10 mouse cellular contexts compared by ENCODE assay signal in the genomic region with DNA sequence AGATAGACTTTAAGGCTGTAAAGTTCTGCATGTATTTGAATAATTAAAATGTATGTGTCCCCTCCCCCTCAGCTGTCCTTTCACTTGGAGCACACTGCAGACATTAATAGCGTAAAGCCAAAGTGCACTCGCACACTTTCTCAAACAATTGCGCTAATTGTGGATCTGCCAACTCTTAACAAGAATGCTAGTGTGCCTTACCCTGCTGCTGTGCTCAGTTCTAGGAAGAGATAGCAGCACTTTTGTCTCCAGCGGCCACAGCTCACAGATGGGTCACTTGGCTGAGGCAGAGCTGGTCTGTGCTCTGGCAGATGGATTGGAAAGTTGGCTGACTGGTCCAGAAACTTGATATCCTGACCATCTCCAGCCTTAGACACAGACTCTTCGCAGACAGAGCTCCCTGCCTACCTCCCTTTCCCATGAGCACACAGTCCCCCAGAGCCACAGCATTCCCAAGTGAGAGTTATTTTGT. TPM values are rescaled to one million over a fixed set of nuclear protein-coding genes. Genes with fewer than 3 reads are reported as not detected.
DNase-seq lines count a peak whose midpoint lies in the region; ATAC-seq lines count a peak whose summit lies in the region.
"Had no signal": no experiment of that assay in that cellular context is flagged by ENCODE, and none has a peak within 500 bp of the region (broad histone marks: within the 10 kb centered on the region; RNA-seq: fewer than 3 reads in every experiment).

No protein-coding gene starts in this region.

- intact Hi-C loops in heart, postnatal 10 days (cut with DNase I) = loop anchor here (5.0 kb wide), 1 partner anchor 1006 kb away; no protein-coding TSS in a partner anchor

- H3K4me3 ChIP-seq in embryonic facial prominence, embryonic 14.5 days (ENCODE audit: low read depth, low read length) = no peak overlapping the region
- no peak overlapping the region for H3K4me3 ChIP-seq in embryonic facial prominence, embryonic 10.5 days
- H3K4me3 ChIP-seq in midbrain, embryonic 14.5 days (replicated peaks; ENCODE audit: low read depth, low read length) = no peak overlapping the region
- H3K4me3 ChIP-seq in midbrain, embryonic 10.5 days = no peak overlapping the region
- H3K4me3 ChIP-seq in limb, embryonic 11.5 days (ENCODE audit: low read depth, low read length) = no peak overlapping the region

- 80% methylated on average over 5 of the region's 5 CpGs for WGBS in embryonic facial prominence, embryonic 14.5 days
- WGBS in embryonic facial prominence, embryonic 10.5 days = 80% methylated on average over 5 of the region's 5 CpGs
- 80% methylated on average over 5 of the region's 5 CpGs for WGBS in midbrain, embryonic 14.5 days
- WGBS in midbrain, embryonic 10.5 days = 91% methylated on average over 5 of the region's 5 CpGs
- WGBS in limb, embryonic 11.5 days = 79% methylated on average over 5 of the region's 5 CpGs

- peak; percentile 16 for DNase-seq in embryonic facial prominence, embryonic 14.5 days (ENCODE audit: low spot score)
- DNase-seq in embryonic facial prominence, embryonic 10.5 days (ENCODE audit: low spot score) = no peak
- DNase-seq in midbrain, embryonic 14.5 days = peak; percentile 8
- DNase-seq in midbrain, embryonic 10.5 days (ENCODE audit: low spot score) = no peak
- peak; percentile 16 to 29 for DNase-seq in heart, postnatal 10 days
- peak; percentile 22 for DNase-seq in limb, embryonic 11.5 days (ENCODE audit: low spot score)
- no peak for DNase-seq in ovary, postnatal 14 days (ENCODE audit: low spot score)
- DNase-seq: spleen, adult 18-20 months had no signal

- no peaks in the 10 kb centered on the region for H3K9me3 ChIP-seq in embryonic facial prominence, embryonic 14.5 days (ENCODE audit: control insufficient read depth, low read length)
- H3K9me3 ChIP-seq in embryonic facial prominence, embryonic 10.5 days = no peaks in the 10 kb centered on the region
- no peaks in the 10 kb centered on the region for H3K9me3 ChIP-seq in midbrain, embryonic 14.5 days (ENCODE audit: control insufficient read depth, low read length)
- H3K9me3 ChIP-seq in midbrain, embryonic 10.5 days (replicated peaks) = no peaks in the 10 kb centered on the region
- no peaks in the 10 kb centered on the region for H3K9me3 ChIP-seq in limb, embryonic 11.5 days (ENCODE audit: control insufficient read depth, low read length)

- H3K36me3 ChIP-seq in embryonic facial prominence, embryonic 14.5 days (ENCODE audit: control insufficient read depth, insufficient read depth, low read length) = no peaks in the 10 kb centered on the region
- H3K36me3 ChIP-seq in embryonic facial prominence, embryonic 10.5 days (replicated peaks) = no peaks in the 10 kb centered on the region
- H3K36me3 ChIP-seq in midbrain, embryonic 14.5 days (ENCODE audit: control insufficient read depth, insufficient read depth, low read length) = no peaks in the 10 kb centered on the region
- H3K36me3 ChIP-seq in midbrain, embryonic 10.5 days = no peaks in the 10 kb centered on the region
- no peaks in the 10 kb centered on the region for H3K36me3 ChIP-seq in limb, embryonic 11.5 days (ENCODE audit: control insufficient read depth, insufficient read depth, low read length)

- no peak overlapping the region for H3K27ac ChIP-seq in embryonic facial prominence, embryonic 14.5 days (replicated peaks; ENCODE audit: low read depth, low read length)
- no peak overlapping the region for H3K27ac ChIP-seq in embryonic facial prominence, embryonic 10.5 days (replicated peaks)
- no peak overlapping the region for H3K27ac ChIP-seq in midbrain, embryonic 14.5 days (replicated peaks; ENCODE audit: low read depth, low read length)
- H3K27ac ChIP-seq in midbrain, embryonic 10.5 days (replicated peaks) = no peak overlapping the region
- no peak overlapping the region for H3K27ac ChIP-seq in limb, embryonic 11.5 days (replicated peaks; ENCODE audit: low read depth, low read length)

- no peaks in the 10 kb centered on the region for H3K27me3 ChIP-seq in embryonic facial prominence, embryonic 14.5 days (replicated peaks; ENCODE audit: control insufficient read depth, insufficient read depth, low read length)
- no peaks in the 10 kb centered on the region for H3K27me3 ChIP-seq in embryonic facial prominence, embryonic 10.5 days (replicated peaks; ENCODE audit: low read depth, poor library complexity, severe bottlenecking)
- no peaks in the 10 kb centered on the region for H3K27me3 ChIP-seq in midbrain, embryonic 14.5 days (ENCODE audit: control insufficient read depth, insufficient read depth, low read length)
- H3K27me3 ChIP-seq in midbrain, embryonic 10.5 days (ENCODE audit: low read depth, poor library complexity, severe bottlenecking) = no peaks in the 10 kb centered on the region
- H3K27me3 ChIP-seq in limb, embryonic 11.5 days (ENCODE audit: control insufficient read depth, insufficient read depth, low read length) = no peaks in the 10 kb centered on the region

- ATAC-seq in embryonic facial prominence, embryonic 14.5 days (ENCODE audit: low read depth) = no peak
- ATAC-seq in midbrain, embryonic 14.5 days (ENCODE audit: low FRiP score, low TSS enrichment) = no peak
- no peak for ATAC-seq in limb, embryonic 11.5 days (ENCODE audit: insufficient number of reproducible peaks, low FRiP score, low TSS enrichment, low read depth)
- no peak for ATAC-seq in erythroblast, adult 5-6 weeks (replicated peaks; ENCODE audit: low FRiP score, poor library complexity, severe bottlenecking)

- no peaks in the 10 kb centered on the region for H3K4me1 ChIP-seq in embryonic facial prominence, embryonic 14.5 days (ENCODE audit: control insufficient read depth, insufficient read depth, low read length)
- H3K4me1 ChIP-seq in embryonic facial prominence, embryonic 10.5 days = peaks cover 14% of the 10 kb centered on the region
- no peaks in the 10 kb centered on the region for H3K4me1 ChIP-seq in midbrain, embryonic 14.5 days (ENCODE audit: control insufficient read depth, insufficient read depth, low read length)
- peaks cover 10% of the 10 kb centered on the region for H3K4me1 ChIP-seq in midbrain, embryonic 10.5 days
- peaks cover 7% of the 10 kb centered on the region; the same call in 1 of the 2 replicates for H3K4me1 ChIP-seq in limb, embryonic 11.5 days (ENCODE audit: control insufficient read depth, insufficient read depth, low read length)

- no peak overlapping the region for H3K4me2 ChIP-seq in embryonic facial prominence, embryonic 14.5 days (ENCODE audit: low read depth, low read length)
- H3K4me2 ChIP-seq in midbrain, embryonic 14.5 days (ENCODE audit: low read length) = no peak overlapping the region
- no peak overlapping the region for H3K4me2 ChIP-seq in limb, embryonic 11.5 days (ENCODE audit: low read depth, severe bottlenecking)

- H3K9ac ChIP-seq in embryonic facial prominence, embryonic 14.5 days (ENCODE audit: low read depth, low read length) = no peak overlapping the region
- H3K9ac ChIP-seq in midbrain, embryonic 14.5 days (replicated peaks; ENCODE audit: low read length) = no peak overlapping the region
- H3K9ac ChIP-seq in limb, embryonic 11.5 days (ENCODE audit: low read length) = no peak overlapping the region

RNA-seq across cellular contexts. Expression of gene Gm37240, which starts 40.9 kb away (rescaled TPM):
- polyA plus RNA-seq in embryonic facial prominence, embryonic 14.5 days (2014; fragmentation: Nextera tagmentation; extraction: Ambion mirVana) = 10.7 and 13.4 TPM in 2 replicates
- 1.9 and 2.8 TPM in 2 replicates for polyA plus RNA-seq in embryonic facial prominence, embryonic 10.5 days (2016; fragmentation: Nextera tagmentation; extraction: Ambion mirVana)
- polyA plus RNA-seq in midbrain, embryonic 14.5 days (2014; fragmentation: Nextera tagmentation; extraction: Ambion mirVana) = 0.11 TPM in 1 of 2 replicates, not detected in the other
- 0.21 and 0.44 TPM in 2 replicates for polyA plus RNA-seq in midbrain, embryonic 10.5 days (2016; fragmentation: Nextera tagmentation; extraction: Ambion mirVana)
- 10 to 100 TPM; 21.2 to 37.3 TPM for total RNA-seq in heart, postnatal 10 days (2021)
- polyA plus RNA-seq in limb, embryonic 11.5 days (2014; fragmentation: Nextera tagmentation; extraction: Ambion mirVana) = 1.5 and 2.2 TPM in 2 replicates
- total RNA-seq in erythroblast, adult 5-6 weeks (2015; ENCODE audit: low replicate concordance) = not detected in 2 replicates
- total RNA-seq in erythroblast, adult 5-6 weeks (2017; ENCODE audit: low replicate concordance) = not detected in 2 replicates
- total RNA-seq: hematopoietic stem cell, adult 5-6 weeks had no signal

RNA-seq across cellular contexts. Expression of gene Glt28d2, which starts 40.9 kb away (rescaled TPM):
- 2.6 and 2.7 TPM in 2 replicates for polyA plus RNA-seq in embryonic facial prominence, embryonic 14.5 days (2014; fragmentation: Nextera tagmentation; extraction: Ambion mirVana)
- 0.59 and 0.64 TPM in 2 replicates for polyA plus RNA-seq in embryonic facial prominence, embryonic 10.5 days (2016; fragmentation: Nextera tagmentation; extraction: Ambion mirVana)
- 0.21 and 0.34 TPM in 2 replicates for polyA plus RNA-seq in midbrain, embryonic 14.5 days (2014; fragmentation: Nextera tagmentation; extraction: Ambion mirVana)
- 0.16 TPM in 1 of 2 replicates, not detected in the other for polyA plus RNA-seq in midbrain, embryonic 10.5 days (2016; fragmentation: Nextera tagmentation; extraction: Ambion mirVana)
- 1 to 10 TPM; 4.9 to 6.8 TPM for total RNA-seq in heart, postnatal 10 days (2021)
- polyA plus RNA-seq in limb, embryonic 11.5 days (2014; fragmentation: Nextera tagmentation; extraction: Ambion mirVana) = 0.75 and 0.84 TPM in 2 replicates
- total RNA-seq in erythroblast, adult 5-6 weeks (2015; ENCODE audit: low replicate concordance) = not detected in 2 replicates
- total RNA-seq in erythroblast, adult 5-6 weeks (2017; ENCODE audit: low replicate concordance) = not detected in 2 replicates

RNA-seq across cellular contexts. Expression of gene Sh3d19, which starts 42.7 kb away (rescaled TPM):
- polyA plus RNA-seq in embryonic facial prominence, embryonic 14.5 days (2014; fragmentation: Nextera tagmentation; extraction: Ambion mirVana) = 29.8 and 30.9 TPM in 2 replicates
- 14.9 and 15.5 TPM in 2 replicates for polyA plus RNA-seq in embryonic facial prominence, embryonic 10.5 days (2016; fragmentation: Nextera tagmentation; extraction: Ambion mirVana)
- 13.2 and 14.4 TPM in 2 replicates for polyA plus RNA-seq in midbrain, embryonic 14.5 days (2014; fragmentation: Nextera tagmentation; extraction: Ambion mirVana)
- polyA plus RNA-seq in midbrain, embryonic 10.5 days (2016; fragmentation: Nextera tagmentation; extraction: Ambion mirVana) = 6.8 and 6.9 TPM in 2 replicates
- total RNA-seq in heart, postnatal 10 days (2021) = 10 to 100 TPM; 23.4 to 27.8 TPM
- 19.4 and 22.8 TPM in 2 replicates for polyA plus RNA-seq in limb, embryonic 11.5 days (2014; fragmentation: Nextera tagmentation; extraction: Ambion mirVana)
- total RNA-seq in erythroblast, adult 5-6 weeks (2015; ENCODE audit: low replicate concordance) = 1.7 and 2.7 TPM in 2 replicates
- total RNA-seq in erythroblast, adult 5-6 weeks (2017; ENCODE audit: low replicate concordance) = 8.2 and 8.9 TPM in 2 replicates

Comparison
In these comparisons a context has a peak if more than half of its experiments do, and no peak if none do; other contexts are left out.
1. DNase-seq: peak in embryonic facial prominence, embryonic 14.5 days (single experiment), midbrain, embryonic 14.5 days (single experiment), heart, postnatal 10 days (2 of 2) and limb, embryonic 11.5 days (single experiment); none in embryonic facial prominence, embryonic 10.5 days (single experiment), midbrain, embryonic 10.5 days (single experiment) and ovary, postnatal 14 days (single experiment).